Comparison of ENCODE assay signal across 22 mouse cellular contexts in genomic region chr9:98397211-98397610, GRCm38 (mm10). TPM values are rescaled to one million over a fixed set of nuclear protein-coding genes. Genes with fewer than 3 reads are reported as not detected.
DNase-seq lines count a peak whose midpoint lies in the region; ATAC-seq and TF ChIP-seq lines count a peak whose summit lies in the region.
"Had no signal": no experiment of that assay in that cellular context is flagged by ENCODE, and none has a peak within 500 bp of the region (broad histone marks: within the 10 kb centered on the region; RNA-seq: fewer than 3 reads in every experiment).

No protein-coding gene starts in this region.

- no peak overlapping the region for H3K4me2 ChIP-seq in liver, embryonic 12.5 days
- peak overlapping the region; percentile 25 for H3K4me2 ChIP-seq in liver, embryonic 15.5 days
- no peak overlapping the region for H3K4me2 ChIP-seq in liver, embryonic 11.5 days
- H3K4me2 ChIP-seq in liver, postnatal 0 days (ENCODE audit: low read depth, low read length): peak overlapping the region; percentile 39; the same call in 1 of the 2 replicates
- no peak overlapping the region for H3K4me2 ChIP-seq in midbrain, embryonic 11.5 days
- no peak overlapping the region for H3K4me2 ChIP-seq in midbrain, embryonic 16.5 days (ENCODE audit: low read length)

- H3K36me3 ChIP-seq in liver, adult 2 months (ENCODE audit: control insufficient read depth, insufficient read depth, low read length): no peaks in the 10 kb centered on the region
- H3K36me3 ChIP-seq in liver, embryonic 12.5 days: peaks cover 42% of the 10 kb centered on the region
- peaks cover 24% of the 10 kb centered on the region; the same call in 1 of the 2 replicates for H3K36me3 ChIP-seq in liver, embryonic 15.5 days (replicated peaks)
- H3K36me3 ChIP-seq in liver, embryonic 11.5 days (ENCODE audit: control insufficient read depth, insufficient read depth, low read length): no peaks in the 10 kb centered on the region
- H3K36me3 ChIP-seq in liver, postnatal 0 days (replicated peaks; ENCODE audit: insufficient read depth, low read length): no peaks in the 10 kb centered on the region
- no peaks in the 10 kb centered on the region for H3K36me3 ChIP-seq in midbrain, embryonic 11.5 days (ENCODE audit: control insufficient read depth, insufficient read depth, low read length)
- no peaks in the 10 kb centered on the region for H3K36me3 ChIP-seq in midbrain, embryonic 16.5 days (ENCODE audit: control insufficient read depth, insufficient read depth, low read length)

- no peak for TF ChIP-seq POLR2A in liver, adult 2 months (IDR thresholded peaks at IDR 0.05; ENCODE audit: extremely low read depth, insufficient read depth, low read length)

- no peak overlapping the region for H3K27ac ChIP-seq in liver, adult 2 months (replicated peaks; ENCODE audit: insufficient read depth, low read depth, low read length)
- no peak overlapping the region for H3K27ac ChIP-seq in liver, embryonic 12.5 days
- H3K27ac ChIP-seq in liver, embryonic 15.5 days (replicated peaks): no peak overlapping the region
- H3K27ac ChIP-seq in liver, embryonic 11.5 days (ENCODE audit: low read depth, low read length): no peak overlapping the region
- no peak overlapping the region for H3K27ac ChIP-seq in liver, postnatal 0 days (ENCODE audit: low read depth)
- no peak overlapping the region for H3K27ac ChIP-seq in midbrain, embryonic 11.5 days (ENCODE audit: low read depth, low read length)
- H3K27ac ChIP-seq in midbrain, embryonic 16.5 days (ENCODE audit: low read length): no peak overlapping the region

- no peak overlapping the region for H3K9ac ChIP-seq in liver, adult 2 months (ENCODE audit: low read depth, low read length)
- H3K9ac ChIP-seq in liver, embryonic 12.5 days: no peak overlapping the region
- no peak overlapping the region for H3K9ac ChIP-seq in liver, embryonic 15.5 days
- H3K9ac ChIP-seq in liver, embryonic 11.5 days (ENCODE audit: low read depth, low read length): no peak overlapping the region
- no peak overlapping the region for H3K9ac ChIP-seq in liver, postnatal 0 days (replicated peaks)
- H3K9ac ChIP-seq in midbrain, embryonic 11.5 days (ENCODE audit: low read length): no peak overlapping the region
- no peak overlapping the region for H3K9ac ChIP-seq in midbrain, embryonic 16.5 days (ENCODE audit: low read depth, low read length)

- H3K4me3 ChIP-seq in liver, adult 2 months (ENCODE audit: insufficient read depth, low read depth, low read length): no peak overlapping the region
- no peak overlapping the region for H3K4me3 ChIP-seq in liver, embryonic 12.5 days
- H3K4me3 ChIP-seq in liver, embryonic 15.5 days (replicated peaks): no peak overlapping the region
- H3K4me3 ChIP-seq in liver, embryonic 11.5 days (ENCODE audit: low read depth, low read length): no peak overlapping the region
- no peak overlapping the region for H3K4me3 ChIP-seq in liver, postnatal 0 days (ENCODE audit: low read depth, low read length)
- H3K4me3 ChIP-seq in midbrain, embryonic 11.5 days (ENCODE audit: low read depth, low read length): no peak overlapping the region
- no peak overlapping the region for H3K4me3 ChIP-seq in midbrain, embryonic 16.5 days (ENCODE audit: low read depth, low read length)

- TF ChIP-seq CTCF in liver, adult 2 months (IDR thresholded peaks at IDR 0.05; ENCODE audit: low read depth, low read length): no peak
- TF ChIP-seq CTCF in liver, postnatal 0 days (IDR thresholded peaks at IDR 0.05; ENCODE audit: low read depth): no peak

- no peaks in the 10 kb centered on the region; the same call in 1 of the 2 replicates for H3K9me3 ChIP-seq in liver, embryonic 12.5 days (replicated peaks)
- H3K9me3 ChIP-seq in liver, embryonic 15.5 days (replicated peaks): no peaks in the 10 kb centered on the region
- no peaks in the 10 kb centered on the region for H3K9me3 ChIP-seq in liver, embryonic 11.5 days (ENCODE audit: control insufficient read depth, low read length)
- no peaks in the 10 kb centered on the region for H3K9me3 ChIP-seq in liver, postnatal 0 days (ENCODE audit: low read length)
- no peaks in the 10 kb centered on the region for H3K9me3 ChIP-seq in midbrain, embryonic 11.5 days (ENCODE audit: control insufficient read depth, low read length)
- no peaks in the 10 kb centered on the region for H3K9me3 ChIP-seq in midbrain, embryonic 16.5 days (replicated peaks; ENCODE audit: control insufficient read depth, low read length, poor library complexity, severe bottlenecking)
- H3K9me3 ChIP-seq: G1E had no signal

- TF ChIP-seq EP300 in liver, postnatal 0 days (IDR thresholded peaks at IDR 0.05; ENCODE audit: low read depth): no peak

- no peaks in the 10 kb centered on the region for H3K27me3 ChIP-seq in liver, adult 2 months (ENCODE audit: control insufficient read depth, insufficient read depth, low read length)
- no peaks in the 10 kb centered on the region for H3K27me3 ChIP-seq in liver, embryonic 12.5 days (replicated peaks)
- no peaks in the 10 kb centered on the region for H3K27me3 ChIP-seq in liver, embryonic 15.5 days
- no peaks in the 10 kb centered on the region for H3K27me3 ChIP-seq in liver, embryonic 11.5 days (replicated peaks; ENCODE audit: control insufficient read depth, insufficient read depth, low read length)
- no peaks in the 10 kb centered on the region for H3K27me3 ChIP-seq in liver, postnatal 0 days (ENCODE audit: insufficient read depth, low read length)
- H3K27me3 ChIP-seq in midbrain, embryonic 11.5 days (ENCODE audit: control insufficient read depth, insufficient read depth, low read length): no peaks in the 10 kb centered on the region
- H3K27me3 ChIP-seq in midbrain, embryonic 16.5 days (ENCODE audit: control insufficient read depth, insufficient read depth, low read depth, low read length): no peaks in the 10 kb centered on the region
- H3K27me3 ChIP-seq: CH12.LX, Patski had no signal

- no peaks in the 10 kb centered on the region for H3K79me2 ChIP-seq in liver, adult 2 months (ENCODE audit: control insufficient read depth, insufficient read depth, low read length)

- WGBS in liver, adult 2 months: 20% methylated on average over 6 of the region's 6 CpGs
- WGBS in liver, embryonic 12.5 days (ENCODE audit: insufficient replicate concordance): 74% methylated on average over 6 of the region's 6 CpGs
- 73% methylated on average over 6 of the region's 6 CpGs for WGBS in liver, embryonic 15.5 days (ENCODE audit: insufficient replicate concordance)
- WGBS in liver, embryonic 11.5 days: 81% methylated on average over 6 of the region's 6 CpGs
- 72% methylated on average over 6 of the region's 6 CpGs for WGBS in liver, postnatal 0 days (ENCODE audit: insufficient replicate concordance)
- 87% methylated on average over 6 of the region's 6 CpGs for WGBS in midbrain, embryonic 11.5 days
- 89% methylated on average over 6 of the region's 6 CpGs for WGBS in midbrain, embryonic 16.5 days

- ATAC-seq in liver, embryonic 12.5 days: no peak
- ATAC-seq in liver, embryonic 15.5 days (ENCODE audit: insufficient read depth): no peak
- no peak for ATAC-seq in liver, embryonic 11.5 days (replicated peaks; ENCODE audit: low FRiP score)
- peak; percentile 38; the same call in 1 of the 2 replicates for ATAC-seq in liver, postnatal 0 days
- ATAC-seq in midbrain, embryonic 11.5 days (ENCODE audit: low FRiP score): no peak
- no peak for ATAC-seq in midbrain, embryonic 16.5 days
- ATAC-seq: activated CD4-positive, CD25-positive, alpha-beta regulatory T cell, adult 4 months; CD4-positive, CD25-positive, alpha-beta regulatory T cell, adult 4 months; Patski had no signal

- peaks cover 5% of the 10 kb centered on the region for H3K4me1 ChIP-seq in liver, adult 2 months (ENCODE audit: control insufficient read depth, insufficient read depth, low read length)
- peaks cover 12% of the 10 kb centered on the region; the same call in 1 of the 2 replicates for H3K4me1 ChIP-seq in liver, embryonic 12.5 days
- peaks cover 12% of the 10 kb centered on the region for H3K4me1 ChIP-seq in liver, embryonic 15.5 days (replicated peaks)
- H3K4me1 ChIP-seq in liver, embryonic 11.5 days (replicated peaks; ENCODE audit: control insufficient read depth, insufficient read depth, low read length): no peaks in the 10 kb centered on the region
- peaks cover 7% of the 10 kb centered on the region; the same call in 1 of the 2 replicates for H3K4me1 ChIP-seq in liver, postnatal 0 days (ENCODE audit: insufficient read depth)
- no peaks in the 10 kb centered on the region for H3K4me1 ChIP-seq in midbrain, embryonic 11.5 days (ENCODE audit: control insufficient read depth, insufficient read depth, low read length)
- no peaks in the 10 kb centered on the region for H3K4me1 ChIP-seq in midbrain, embryonic 16.5 days (ENCODE audit: control insufficient read depth, insufficient read depth, low read length)

- peak; percentile 87 for DNase-seq in liver, adult 2 months (ENCODE audit: extremely low read depth, low read depth, low spot score)
- no peak for DNase-seq in liver, embryonic 11.5 days (ENCODE audit: low spot score)
- no peak for DNase-seq in liver, postnatal 0 days
- DNase-seq in liver: no peak
- peak; percentile 62 for DNase-seq in midbrain, embryonic 11.5 days (ENCODE audit: low spot score, missing footprints)
- DNase-seq: adrenal gland, adult 2 months; adrenal gland, adult 8-10 months; adrenal gland, postnatal 10 days; adrenal gland, postnatal 14 days; adrenal gland, postnatal 25 days; adrenal gland, postnatal 36 days; B cell, adult 2 months; cerebellum, adult 11 months; cerebellum, adult 11-12 months had no signal

RNA-seq across cellular contexts. Expression of gene Rbp1, which starts 25.6 kb away (rescaled TPM):
- 10.7 and 25.2 TPM in 2 replicates for total RNA-seq in liver, adult 2 months (2014; rRNA removed)
- 7.1 and 11.5 TPM in 2 replicates for polyA plus RNA-seq in liver, adult 2 months (2012; rRNA removed)
- polyA plus RNA-seq in liver, embryonic 12.5 days (2016; fragmentation: Nextera tagmentation; extraction: Ambion mirVana): 36.1 and 37.0 TPM in 2 replicates
- 38.6 and 39.9 TPM in 2 replicates for polyA plus RNA-seq in liver, embryonic 15.5 days (2015; fragmentation: Nextera tagmentation; extraction: Ambion mirVana)
- 49.7 and 54.1 TPM in 2 replicates for polyA plus RNA-seq in liver, embryonic 11.5 days (2014; fragmentation: Nextera tagmentation; extraction: Ambion mirVana)
- polyA plus RNA-seq in liver, postnatal 0 days (2015; fragmentation: Nextera tagmentation; extraction: Ambion mirVana): 54.3 and 59.6 TPM in 2 replicates
- polyA plus RNA-seq in midbrain, embryonic 11.5 days (2014; fragmentation: Nextera tagmentation; extraction: Ambion mirVana): 26.0 and 27.5 TPM in 2 replicates
- polyA plus RNA-seq in midbrain, embryonic 16.5 days (2015; fragmentation: Nextera tagmentation; extraction: Ambion mirVana): 20.0 and 20.1 TPM in 2 replicates
- polyA plus RNA-seq: G1E had no signal

Comparison
In these comparisons a context has a peak if more than half of its experiments do, and no peak if none do; other contexts are left out.
1. DNase-seq: peak in liver, adult 2 months (single experiment) and midbrain, embryonic 11.5 days (single experiment); none in liver, embryonic 11.5 days (single experiment), liver, postnatal 0 days (single experiment) and liver (single experiment).
2. H3K4me2 ChIP-seq: peak in liver, embryonic 15.5 days (single experiment) and liver, postnatal 0 days (single experiment); none in liver, embryonic 12.5 days (single experiment), liver, embryonic 11.5 days (single experiment), midbrain, embryonic 11.5 days (single experiment) and midbrain, embryonic 16.5 days (single experiment).